Mouse (Mus musculus): ENCODE measurements around the gene Egfr. TPM values are rescaled to one million over a fixed set of nuclear protein-coding genes. Genes with fewer than 3 reads are reported as not detected.

Gene Egfr
- polyA plus RNA-seq, 1 experiment from 2014 or later = 9.2 TPM

DNA sequence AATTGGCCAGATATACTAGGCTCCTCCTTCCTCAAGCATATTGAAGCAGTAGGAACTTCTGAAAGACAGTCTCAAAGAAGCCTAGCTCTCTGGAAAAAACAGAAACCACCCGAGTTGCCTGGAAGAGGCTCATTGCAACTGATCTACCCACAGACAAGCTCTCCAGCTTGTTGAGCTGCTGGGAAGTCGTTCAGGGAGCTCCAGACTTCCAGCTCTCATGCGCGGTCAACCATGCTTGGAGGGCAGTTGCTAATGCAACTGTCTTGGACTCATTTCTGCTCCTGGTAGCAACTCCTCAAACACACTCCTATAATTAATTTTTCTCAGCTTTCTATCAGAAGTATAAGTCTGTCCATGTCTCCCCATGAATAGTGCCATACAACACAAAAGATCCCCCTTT is 191.0 kb downstream of the Egfr start:
- TF ChIP-seq CTCF (IDR thresholded peaks at IDR 0.05; ENCODE audit: low read depth) = no peak
- WGBS = 86% methylated on average over 4 of the region's 4 CpGs

DNA sequence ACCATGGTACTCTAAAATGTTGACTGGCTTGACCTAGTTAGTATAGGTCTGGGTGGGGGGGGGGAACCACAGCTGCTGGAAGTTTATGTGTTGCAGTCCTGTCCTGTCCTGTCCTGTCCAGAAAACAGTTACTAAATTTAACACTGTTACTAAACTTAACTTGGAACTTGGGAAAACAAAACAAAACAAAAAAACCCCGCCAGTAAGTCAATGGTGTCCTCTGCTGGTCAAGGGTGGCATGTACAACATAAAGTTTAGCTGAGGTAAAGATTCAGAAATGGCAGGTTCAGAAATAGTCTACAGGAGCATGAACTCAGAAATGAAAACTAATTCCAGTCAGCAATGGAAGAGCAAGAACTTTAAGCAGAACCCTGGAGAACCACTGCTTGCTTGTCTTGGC is 196.8 kb downstream of the Egfr start:
- H3K27ac ChIP-seq (ENCODE audit: low read depth) = no peak overlapping the region
- 26% methylated on average over 1 of the region's 1 CpGs for WGBS
- peak; percentile 81 for DNase-seq

More for the DNA sequence above, 191.0 kb downstream of the Egfr start:
- ATAC-seq (ENCODE audit: insufficient read depth) (no peak), DNase-seq (no peak)
- H3K27me3 ChIP-seq (ENCODE audit: insufficient read depth, low read length) = no peaks in the 10 kb centered on the region
- no peaks in the 10 kb centered on the region for H3K4me1 ChIP-seq (ENCODE audit: insufficient read depth)
- H3K4me3 ChIP-seq (ENCODE audit: low read depth, low read length) = no peak overlapping the region
- no peak overlapping the region for H3K9ac ChIP-seq
- H3K36me3 ChIP-seq (ENCODE audit: insufficient read depth) = no peaks in the 10 kb centered on the region
- H3K9me3 ChIP-seq (ENCODE audit: low read depth, low read length) = no peaks in the 10 kb centered on the region
- no peak overlapping the region for H3K4me2 ChIP-seq
- H3K27ac ChIP-seq (ENCODE audit: low read depth) = no peak overlapping the region

DNA sequence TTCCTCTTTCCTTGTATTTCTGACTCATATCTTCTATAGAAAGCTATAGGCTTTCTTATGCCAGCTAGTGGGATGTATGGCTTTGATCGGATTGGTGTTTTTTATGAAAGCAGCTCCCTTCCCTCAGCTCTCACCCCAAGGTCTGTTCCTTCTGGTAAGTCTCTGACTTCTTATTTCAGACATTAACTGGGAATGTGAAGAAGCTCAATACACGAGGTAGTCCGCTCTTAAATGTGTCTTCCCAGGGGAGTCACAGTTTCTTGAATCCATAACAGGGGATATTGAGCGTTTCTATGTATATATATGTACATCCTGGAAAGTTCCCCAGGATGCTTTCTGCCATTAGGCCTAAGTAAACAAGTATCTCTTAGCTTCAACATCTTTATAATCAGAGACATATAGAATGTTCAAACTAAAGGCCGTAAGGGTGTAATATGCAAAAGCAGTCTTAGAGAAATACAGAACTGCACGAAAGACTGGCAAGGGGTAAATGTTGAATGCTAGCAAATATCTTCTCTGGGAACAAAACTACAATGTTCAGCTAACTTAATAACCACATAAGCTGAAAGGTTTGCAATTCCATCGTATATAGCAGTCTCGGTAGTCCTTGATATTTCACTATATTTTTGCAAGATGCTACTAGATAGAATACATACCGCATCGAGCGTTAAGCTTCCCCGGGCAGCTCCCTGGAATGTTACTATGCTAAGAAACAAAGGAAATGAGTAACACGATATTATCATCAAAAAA is 198.4 kb downstream of the Egfr start:
- WGBS = 36% methylated on average over 13 of the region's 13 CpGs
- DNase-seq = peak; percentile 34
- Histone ChIP-seq H3K4me2 (peak overlapping the region; percentile 61), H3K36me3 (ENCODE audit: insufficient read depth) (no peaks in the 10 kb centered on the region; the same call in 1 of the 2 replicates), H3K27ac (ENCODE audit: low read depth) (no peak overlapping the region; the same call in 1 of the 2 replicates), H3K9me3 (ENCODE audit: low read depth, low read length) (no peaks in the 10 kb centered on the region), H3K4me3 (ENCODE audit: low read depth, low read length) (peak overlapping the region; percentile 61), H3K4me1 (ENCODE audit: insufficient read depth) (peaks cover 6% of the 10 kb centered on the region), H3K9ac (peak overlapping the region; percentile 46), H3K27me3 (ENCODE audit: insufficient read depth, low read length) (no peaks in the 10 kb centered on the region)
- no peak for ATAC-seq (ENCODE audit: insufficient read depth)
- no peak for TF ChIP-seq CTCF (IDR thresholded peaks at IDR 0.05; ENCODE audit: low read depth)

More for the DNA sequence above, 196.8 kb downstream of the Egfr start:
- ATAC-seq (ENCODE audit: insufficient read depth) = no peak
- Histone ChIP-seq H3K9me3 (ENCODE audit: low read depth, low read length) (no peaks in the 10 kb centered on the region), H3K9ac (no peak overlapping the region), H3K4me2 (no peak overlapping the region), H3K4me3 (ENCODE audit: low read depth, low read length) (no peak overlapping the region), H3K4me1 (ENCODE audit: insufficient read depth) (peaks cover 6% of the 10 kb centered on the region), H3K27me3 (ENCODE audit: insufficient read depth, low read length) (no peaks in the 10 kb centered on the region), H3K36me3 (ENCODE audit: insufficient read depth) (no peaks in the 10 kb centered on the region; the same call in 1 of the 2 replicates)
- peak; percentile 88 for TF ChIP-seq CTCF (IDR thresholded peaks at IDR 0.05; ENCODE audit: low read depth)

DNA sequence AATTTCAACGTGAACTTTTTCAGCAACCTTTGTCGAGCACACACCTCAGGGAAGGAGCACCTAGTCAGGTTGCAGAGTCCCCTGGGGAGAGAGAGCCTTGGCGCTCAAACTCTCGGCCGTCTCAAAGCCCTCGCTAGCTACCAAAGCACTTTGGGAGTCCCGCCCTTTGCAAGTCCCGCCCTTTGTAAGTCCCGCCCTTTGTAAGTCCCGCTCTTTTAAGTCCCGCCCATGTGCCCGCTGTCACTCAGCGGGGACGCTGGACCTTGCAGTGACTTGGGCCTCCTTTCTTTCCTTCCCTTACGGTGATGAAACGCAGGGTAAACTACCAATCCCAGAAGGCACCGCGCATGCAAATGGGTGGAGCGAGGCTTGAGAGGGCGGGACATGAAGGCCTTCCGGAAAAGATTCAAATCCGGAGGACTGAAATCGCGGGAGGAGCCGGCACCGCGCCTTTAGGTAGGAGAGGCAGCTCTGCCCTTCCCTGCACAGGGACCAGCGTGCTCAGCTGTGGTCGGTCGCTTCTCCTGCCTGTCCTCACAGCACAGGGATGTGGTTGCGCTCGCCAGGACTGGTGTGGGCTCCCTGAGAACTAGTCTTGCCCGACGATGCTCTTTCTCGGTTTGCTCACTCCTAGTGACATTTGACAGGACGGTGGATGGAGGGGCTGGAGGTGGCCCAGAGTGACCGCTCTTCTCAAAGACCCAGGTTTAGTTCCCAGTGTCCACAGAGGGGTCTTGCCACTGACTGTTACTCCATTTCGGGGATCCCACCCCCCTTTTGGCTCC is 199.2 kb downstream of the Egfr start, which contains the start of gene Fbxo48:
Gene Fbxo48, plus strand, starts transcription at position 400 of the 785 bp plus-strand sequence.
- ATAC-seq (ENCODE audit: insufficient read depth) = peak; percentile 99
- Histone ChIP-seq H3K9me3 (ENCODE audit: low read depth, low read length) (no peaks in the 10 kb centered on the region), H3K4me3 (ENCODE audit: low read depth, low read length) (peak within 1 kb of the TSS; percentile 61), H3K36me3 (ENCODE audit: insufficient read depth) (no peaks in the 10 kb centered on the region; the same call in 1 of the 2 replicates), H3K9ac (peak within 1 kb of the TSS; percentile 70), H3K4me1 (ENCODE audit: insufficient read depth) (peaks cover 6% of the 10 kb centered on the region), H3K27ac (ENCODE audit: low read depth) (peak within 1 kb of the TSS; percentile 59), H3K27me3 (ENCODE audit: insufficient read depth, low read length) (no peaks in the 10 kb centered on the region), H3K4me2 (peak within 1 kb of the TSS; percentile 75)
- no peak for TF ChIP-seq CTCF (IDR thresholded peaks at IDR 0.05; ENCODE audit: low read depth)
- WGBS = under 1% methylated on average over 38 of the region's 38 CpGs
- peak; percentile 99 for DNase-seq

DNA sequence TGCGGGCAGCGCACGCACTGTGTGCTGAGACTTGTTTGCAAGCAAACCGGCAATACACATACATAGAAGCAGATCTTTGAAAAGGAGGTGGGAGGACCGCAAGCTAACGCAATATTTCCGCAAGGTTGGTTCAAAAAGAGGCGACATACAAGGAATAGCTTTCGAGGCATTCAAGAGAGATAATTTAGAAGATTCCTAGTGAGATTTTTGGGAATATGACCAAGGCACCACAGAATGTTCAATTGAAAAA is 199.7 kb downstream of the Egfr start:
- H3K4me1 ChIP-seq (ENCODE audit: insufficient read depth) = peaks cover 6% of the 10 kb centered on the region
- peak overlapping the region; percentile 59; the same call in 1 of the 2 replicates for H3K27ac ChIP-seq (ENCODE audit: low read depth)
- H3K4me3 ChIP-seq (ENCODE audit: low read depth, low read length) = peak overlapping the region; percentile 61
- no peaks in the 10 kb centered on the region for H3K27me3 ChIP-seq (ENCODE audit: insufficient read depth, low read length)
- ATAC-seq (ENCODE audit: insufficient read depth) = no peak
- WGBS = 4% methylated on average over 9 of the region's 9 CpGs
- no peak for TF ChIP-seq CTCF (IDR thresholded peaks at IDR 0.05; ENCODE audit: low read depth)
- no peaks in the 10 kb centered on the region; the same call in 1 of the 2 replicates for H3K36me3 ChIP-seq (ENCODE audit: insufficient read depth)
- H3K4me2 ChIP-seq = peak overlapping the region; percentile 75
- no peak for DNase-seq
- H3K9ac ChIP-seq = peak overlapping the region; percentile 70
- no peaks in the 10 kb centered on the region for H3K9me3 ChIP-seq (ENCODE audit: low read depth, low read length)

DNA sequence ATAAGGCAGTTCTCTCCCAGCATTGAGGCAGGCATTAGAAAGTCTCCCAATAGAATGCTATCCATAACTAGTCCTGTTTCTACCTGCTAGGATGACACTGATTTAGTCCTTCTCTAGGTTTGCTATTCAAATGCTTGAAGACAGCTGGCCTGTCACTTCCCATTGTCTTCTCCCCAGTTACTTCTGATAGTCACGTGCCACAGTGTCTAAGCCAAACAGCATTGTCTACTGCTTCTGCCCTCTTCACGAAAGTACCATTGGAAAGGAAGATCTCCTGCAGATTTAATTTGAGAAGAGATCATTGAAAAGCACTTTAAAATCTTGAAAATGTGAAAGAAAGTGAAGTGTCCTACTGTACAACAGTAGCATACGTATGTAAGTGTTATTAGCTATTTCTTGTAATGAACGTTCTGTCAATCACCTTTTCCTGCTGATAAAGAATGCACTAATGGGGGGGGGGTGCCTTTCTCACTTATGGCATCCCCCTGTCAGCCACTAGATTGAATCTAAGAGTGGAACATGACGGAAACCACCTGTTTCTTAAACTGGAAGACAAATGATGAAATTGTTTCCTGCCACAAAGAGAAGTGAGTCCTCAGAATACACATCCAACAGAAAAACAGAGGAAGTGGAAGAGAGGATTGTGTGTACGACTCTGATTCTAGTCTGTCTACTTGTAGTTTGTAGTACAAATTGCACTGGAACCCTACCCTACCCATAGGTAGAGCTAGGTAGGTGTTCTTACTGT is 204.3 kb downstream of the Egfr start:
- no peak overlapping the region for H3K27ac ChIP-seq (ENCODE audit: low read depth)
- no peak overlapping the region for H3K9ac ChIP-seq
- H3K36me3 ChIP-seq (ENCODE audit: insufficient read depth) = no peaks in the 10 kb centered on the region; the same call in 1 of the 2 replicates
- 75% methylated on average over 6 of the region's 6 CpGs for WGBS
- ATAC-seq (ENCODE audit: insufficient read depth) (no peak), DNase-seq (no peak)
- no peak overlapping the region for H3K4me2 ChIP-seq
- H3K4me3 ChIP-seq (ENCODE audit: low read depth, low read length) = no peak overlapping the region
- no peaks in the 10 kb centered on the region for H3K27me3 ChIP-seq (ENCODE audit: insufficient read depth, low read length)
- H3K9me3 ChIP-seq (ENCODE audit: low read depth, low read length) = no peaks in the 10 kb centered on the region
- TF ChIP-seq CTCF (IDR thresholded peaks at IDR 0.05; ENCODE audit: low read depth) = no peak
- H3K4me1 ChIP-seq (ENCODE audit: insufficient read depth) = peaks cover 6% of the 10 kb centered on the region
